Mouse (Mus musculus): Measurements from ENCODE around the gene Rab5b. TPM values are rescaled to one million over a fixed set of nuclear protein-coding genes. Genes with fewer than 3 reads are reported as not detected.

The Rab5b gene
- polyA plus RNA-seq, 1 experiment from 2014 or later, result 54.0 TPM

DNA sequence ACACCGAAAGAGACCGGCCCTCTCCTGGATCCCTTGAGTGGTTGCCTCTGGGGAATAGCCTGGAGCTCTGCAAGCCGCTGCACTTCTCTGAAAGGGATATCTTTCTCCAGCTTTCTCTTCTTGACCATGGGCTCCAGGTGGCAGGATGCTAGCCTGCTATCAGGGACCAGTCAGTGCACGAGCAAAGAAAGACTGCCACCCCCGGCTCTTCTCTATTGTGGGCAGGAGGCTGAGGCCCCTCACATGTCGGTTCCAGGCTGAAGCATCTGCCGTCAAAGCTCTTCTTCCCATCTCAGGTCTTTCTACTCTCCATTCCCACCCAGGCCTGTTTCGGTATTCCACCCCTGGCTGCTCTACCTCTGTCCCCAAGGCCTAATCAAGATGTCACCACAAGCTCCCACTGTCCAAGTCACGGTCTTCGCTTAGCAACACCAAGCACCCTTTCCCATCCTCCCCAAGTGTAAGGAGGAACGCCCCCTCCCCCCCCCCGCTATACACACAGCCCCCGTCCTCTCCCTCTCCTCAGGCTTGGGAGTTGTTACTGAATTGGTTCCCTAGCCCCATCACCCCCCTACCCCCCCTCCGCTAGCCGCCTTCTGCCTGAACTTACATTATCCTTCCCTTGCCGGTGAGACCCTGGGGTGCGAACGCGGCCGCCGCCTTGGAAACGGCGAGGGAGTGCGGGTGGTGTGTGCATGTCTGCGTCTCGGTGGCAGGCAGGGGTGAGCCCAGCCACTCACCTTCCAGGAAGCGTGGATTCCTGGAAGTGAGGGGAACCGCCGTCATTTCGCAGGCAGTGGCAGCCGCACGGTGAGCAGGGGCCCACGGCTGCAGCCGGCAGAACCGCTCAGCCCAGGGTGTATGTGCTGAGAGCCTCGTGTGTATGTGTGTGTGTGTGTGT is 50.7 kb downstream of the Rab5b start, which contains the start of gene Ikzf4:
Ikzf4 (minus strand) TSS at position 881 of the 901 bp plus-strand sequence.
- no peaks in the 10 kb centered on the region for H3K36me3 ChIP-seq (ENCODE audit: control insufficient read depth, insufficient read depth, low read length)
- ATAC-seq (ENCODE audit: low FRiP score, low TSS enrichment) (peak; percentile 82), DNase-seq (ENCODE audit: low spot score) (peak; percentile 80)
- peaks cover 4% of the 10 kb centered on the region; the same call in 1 of the 2 replicates for H3K4me1 ChIP-seq (replicated peaks; ENCODE audit: control insufficient read depth, insufficient read depth)
- H3K4me2 ChIP-seq (replicated peaks; ENCODE audit: low read depth), result peak within 1 kb of the TSS; percentile 65
- H3K9ac ChIP-seq (ENCODE audit: low read length), result peak within 1 kb of the TSS; percentile 57
- H3K27me3 ChIP-seq (ENCODE audit: control insufficient read depth, insufficient read depth, low read length), result no peaks in the 10 kb centered on the region
- 7% methylated on average over 36 of the region's 36 CpGs for WGBS
- H3K27ac ChIP-seq (replicated peaks), result peak within 1 kb of the TSS; percentile 77
- no peaks in the 10 kb centered on the region for H3K9me3 ChIP-seq (ENCODE audit: control insufficient read depth, low read length)
- TF ChIP-seq CTCF (IDR thresholded peaks at IDR 0.05; ENCODE audit: low read depth) (no peak), EP300 (optimal IDR thresholded peaks at IDR 0.05) (no peak)
- peak within 1 kb of the TSS; percentile 43 for H3K4me3 ChIP-seq (ENCODE audit: low read depth, low read length)

DNA sequence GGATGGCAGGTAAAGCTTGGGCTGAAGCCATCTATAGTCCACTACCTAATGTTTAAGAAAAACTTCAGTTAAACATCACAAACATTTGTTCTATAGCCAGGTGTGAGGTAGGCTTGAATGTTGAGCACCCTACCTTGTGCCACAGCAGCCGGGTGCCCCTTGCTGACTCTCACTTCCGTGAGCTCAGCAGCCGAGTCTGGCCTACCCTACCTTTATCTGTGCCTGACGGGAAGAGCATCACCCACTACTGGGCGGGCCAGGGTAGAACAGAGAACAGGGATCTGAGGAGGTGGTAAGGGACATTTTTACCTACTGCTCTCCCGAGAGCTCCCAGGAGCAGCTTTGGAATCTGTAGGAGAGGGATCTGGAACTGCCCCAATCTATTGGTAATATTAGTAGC is 53.3 kb downstream of the Rab5b start:
- 90% methylated on average over 6 of the region's 6 CpGs for WGBS
- no peak for ATAC-seq (ENCODE audit: low FRiP score, low TSS enrichment)

DNA sequence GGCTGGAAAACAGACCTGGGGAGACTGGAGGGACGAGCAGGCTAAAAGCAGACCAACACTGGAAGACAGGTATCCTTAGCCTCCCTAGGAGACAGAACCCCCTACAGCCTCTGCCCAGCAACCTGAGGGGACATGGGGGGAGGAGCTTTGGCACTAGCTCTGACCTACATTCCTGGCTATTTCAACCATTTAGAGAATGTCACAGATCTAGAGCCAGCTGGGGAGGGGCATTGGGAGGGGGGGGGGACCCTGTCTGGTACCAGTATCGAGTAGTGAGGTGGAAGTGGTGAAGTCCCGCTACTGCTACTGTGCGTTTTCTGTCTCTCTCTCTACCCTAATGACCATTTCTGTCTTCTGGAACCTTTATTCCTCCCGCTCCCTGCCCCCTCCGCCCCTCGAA is 54.2 kb downstream of the Rab5b start:
- H3K4me2 ChIP-seq (replicated peaks; ENCODE audit: low read depth), result no peak overlapping the region
- TF ChIP-seq CTCF (IDR thresholded peaks at IDR 0.05; ENCODE audit: low read depth) (no peak), EP300 (optimal IDR thresholded peaks at IDR 0.05) (no peak)
- no peak overlapping the region for H3K4me3 ChIP-seq (ENCODE audit: low read depth, low read length)
- no peak overlapping the region for H3K9ac ChIP-seq (ENCODE audit: low read length)
- DNase-seq (ENCODE audit: low spot score) (no peak), ATAC-seq (ENCODE audit: low FRiP score, low TSS enrichment) (no peak)
- no peak overlapping the region for H3K27ac ChIP-seq (replicated peaks)
- no peaks in the 10 kb centered on the region for H3K27me3 ChIP-seq (ENCODE audit: control insufficient read depth, insufficient read depth, low read length)
- H3K4me1 ChIP-seq (replicated peaks; ENCODE audit: control insufficient read depth, insufficient read depth), result peaks cover 4% of the 10 kb centered on the region; the same call in 1 of the 2 replicates
- peaks cover 2% of the 10 kb centered on the region; the same call in 1 of the 2 replicates for H3K36me3 ChIP-seq (ENCODE audit: control insufficient read depth, insufficient read depth, low read length)
- WGBS, result 78% methylated on average over 7 of the region's 7 CpGs
- no peaks in the 10 kb centered on the region for H3K9me3 ChIP-seq (ENCODE audit: control insufficient read depth, low read length)

More for the DNA sequence above, 53.3 kb downstream of the Rab5b start:
- DNase-seq (ENCODE audit: low spot score), result no peak
- H3K9ac ChIP-seq (ENCODE audit: low read length), result no peak overlapping the region
- no peaks in the 10 kb centered on the region for H3K9me3 ChIP-seq (ENCODE audit: control insufficient read depth, low read length)
- H3K27ac ChIP-seq (replicated peaks), result no peak overlapping the region
- peaks cover 4% of the 10 kb centered on the region; the same call in 1 of the 2 replicates for H3K4me1 ChIP-seq (replicated peaks; ENCODE audit: control insufficient read depth, insufficient read depth)
- H3K36me3 ChIP-seq (ENCODE audit: control insufficient read depth, insufficient read depth, low read length), result peaks cover 2% of the 10 kb centered on the region; the same call in 1 of the 2 replicates
- no peaks in the 10 kb centered on the region for H3K27me3 ChIP-seq (ENCODE audit: control insufficient read depth, insufficient read depth, low read length)
- no peak overlapping the region for H3K4me3 ChIP-seq (ENCODE audit: low read depth, low read length)
- no peak for TF ChIP-seq EP300 (optimal IDR thresholded peaks at IDR 0.05)
- TF ChIP-seq CTCF (IDR thresholded peaks at IDR 0.05; ENCODE audit: low read depth), result no peak
- H3K4me2 ChIP-seq (replicated peaks; ENCODE audit: low read depth), result no peak overlapping the region

DNA sequence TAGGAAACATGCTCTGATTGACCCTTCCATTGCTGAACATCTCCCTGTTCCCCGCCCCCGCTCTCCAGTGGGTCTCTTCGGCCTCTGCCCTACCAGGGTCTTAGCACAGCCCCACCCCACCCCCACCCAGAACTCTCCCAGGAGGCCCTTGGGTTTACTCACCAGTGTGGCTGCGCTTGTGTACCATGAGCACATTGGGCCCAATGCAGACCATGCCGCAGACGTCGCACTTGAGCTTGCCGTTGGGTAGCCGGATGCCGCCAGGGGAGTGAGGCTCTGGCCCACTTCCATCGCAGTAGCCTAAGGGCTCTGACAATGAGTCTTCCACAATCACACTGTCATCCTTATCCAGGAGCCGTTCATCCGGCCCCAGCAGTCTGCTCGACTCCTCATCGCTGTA is 55.2 kb downstream of the Rab5b start:
- no peak overlapping the region for H3K4me2 ChIP-seq (replicated peaks; ENCODE audit: low read depth)
- H3K27ac ChIP-seq (replicated peaks), result no peak overlapping the region
- no peak for ATAC-seq (ENCODE audit: low FRiP score, low TSS enrichment)
- WGBS, result 96% methylated on average over 15 of the region's 15 CpGs
- no peaks in the 10 kb centered on the region for H3K27me3 ChIP-seq (ENCODE audit: control insufficient read depth, insufficient read depth, low read length)
- peaks cover 2% of the 10 kb centered on the region; the same call in 1 of the 2 replicates for H3K36me3 ChIP-seq (ENCODE audit: control insufficient read depth, insufficient read depth, low read length)
- H3K9me3 ChIP-seq (ENCODE audit: control insufficient read depth, low read length), result no peaks in the 10 kb centered on the region
- H3K9ac ChIP-seq (ENCODE audit: low read length), result no peak overlapping the region
- TF ChIP-seq CTCF (IDR thresholded peaks at IDR 0.05; ENCODE audit: low read depth), result no peak
- TF ChIP-seq EP300 (optimal IDR thresholded peaks at IDR 0.05), result no peak
- H3K4me1 ChIP-seq (replicated peaks; ENCODE audit: control insufficient read depth, insufficient read depth), result no peaks in the 10 kb centered on the region; the same call in 1 of the 2 replicates
- H3K4me3 ChIP-seq (ENCODE audit: low read depth, low read length), result no peak overlapping the region
- no peak for DNase-seq (ENCODE audit: low spot score)

DNA sequence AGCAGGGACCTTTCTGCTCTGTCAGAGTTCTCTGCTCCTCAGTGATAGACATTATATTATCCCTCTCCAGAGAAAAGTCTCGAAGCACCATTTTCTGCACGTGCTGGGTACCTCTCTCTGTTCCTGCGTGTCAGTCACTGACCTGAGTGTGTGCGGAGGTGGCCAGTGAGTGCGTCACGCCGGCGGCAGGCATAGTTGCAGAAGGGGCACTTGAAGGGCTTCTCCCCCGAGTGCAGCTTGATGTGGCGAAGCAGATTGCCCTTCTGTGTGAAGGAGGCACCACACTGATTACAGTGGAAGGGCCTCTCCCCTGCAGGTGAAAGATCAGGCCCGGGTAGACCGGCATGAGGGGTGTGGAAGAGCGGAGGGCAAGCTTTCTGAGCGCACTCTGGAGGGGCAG is 56.1 kb downstream of the Rab5b start:
- H3K9me3 ChIP-seq (ENCODE audit: control insufficient read depth, low read length), result no peaks in the 10 kb centered on the region
- H3K36me3 ChIP-seq (ENCODE audit: control insufficient read depth, insufficient read depth, low read length), result peaks cover 2% of the 10 kb centered on the region
- H3K4me1 ChIP-seq (replicated peaks; ENCODE audit: control insufficient read depth, insufficient read depth), result no peaks in the 10 kb centered on the region; the same call in 1 of the 2 replicates
- DNase-seq (ENCODE audit: low spot score) (no peak), ATAC-seq (ENCODE audit: low FRiP score, low TSS enrichment) (no peak)
- H3K27ac ChIP-seq (replicated peaks), result no peak overlapping the region
- no peak overlapping the region for H3K4me2 ChIP-seq (replicated peaks; ENCODE audit: low read depth)
- H3K9ac ChIP-seq (ENCODE audit: low read length), result no peak overlapping the region
- 88% methylated on average over 14 of the region's 14 CpGs for WGBS
- H3K27me3 ChIP-seq (ENCODE audit: control insufficient read depth, insufficient read depth, low read length), result no peaks in the 10 kb centered on the region
- no peak overlapping the region for H3K4me3 ChIP-seq (ENCODE audit: low read depth, low read length)
- TF ChIP-seq EP300 (optimal IDR thresholded peaks at IDR 0.05) (no peak), CTCF (IDR thresholded peaks at IDR 0.05; ENCODE audit: low read depth) (no peak)

DNA sequence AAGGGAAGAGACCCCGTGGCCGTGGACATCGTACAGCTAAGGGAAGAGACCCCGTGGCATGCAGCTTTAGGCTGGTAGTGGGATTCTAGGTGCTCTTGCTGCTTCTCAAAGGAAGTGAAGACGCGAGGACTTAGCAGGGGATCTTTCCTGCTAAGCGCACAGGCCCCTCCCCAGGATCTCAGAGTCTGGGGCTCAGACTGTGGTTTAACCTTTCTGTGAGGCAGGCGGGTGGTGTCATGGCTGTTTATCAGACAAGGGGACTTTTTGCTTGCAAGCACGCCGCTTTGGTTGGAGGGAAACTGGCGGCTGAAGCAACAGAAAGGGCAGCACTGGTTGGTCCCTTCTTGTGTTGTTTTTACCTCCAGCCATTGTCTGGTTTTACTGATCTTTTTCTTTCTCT is 59.1 kb downstream of the Rab5b start:
- Histone ChIP-seq H3K4me3 (ENCODE audit: low read depth, low read length) (no peak overlapping the region), H3K27me3 (ENCODE audit: control insufficient read depth, insufficient read depth, low read length) (no peaks in the 10 kb centered on the region), H3K36me3 (ENCODE audit: control insufficient read depth, insufficient read depth, low read length) (peaks cover 6% of the 10 kb centered on the region), H3K9me3 (ENCODE audit: control insufficient read depth, low read length) (no peaks in the 10 kb centered on the region), H3K4me1 (replicated peaks; ENCODE audit: control insufficient read depth, insufficient read depth) (no peaks in the 10 kb centered on the region), H3K4me2 (replicated peaks; ENCODE audit: low read depth) (no peak overlapping the region), H3K9ac (ENCODE audit: low read length) (no peak overlapping the region), H3K27ac (replicated peaks) (no peak overlapping the region)
- WGBS, result 36% methylated on average over 11 of the region's 11 CpGs
- ATAC-seq (ENCODE audit: low FRiP score, low TSS enrichment) (no peak), DNase-seq (ENCODE audit: low spot score) (no peak)
- no peak for TF ChIP-seq CTCF (IDR thresholded peaks at IDR 0.05; ENCODE audit: low read depth)
- TF ChIP-seq EP300 (optimal IDR thresholded peaks at IDR 0.05), result no peak

Data from stomach, postnatal 0 days (tissue).